In genomic region chr7:101027623-101028443, GRCm38 (mm10) we compare ENCODE assay signal across 14 mouse cellular contexts. TPM values are rescaled to one million over a fixed set of nuclear protein-coding genes. Genes with fewer than 3 reads are reported as not detected.
DNase-seq lines count a peak whose midpoint lies in the region; ATAC-seq and TF ChIP-seq lines count a peak whose summit lies in the region.
"Had no signal": no experiment of that assay in that cellular context is flagged by ENCODE, and none has a peak within 500 bp of the region (broad histone marks: within the 10 kb centered on the region; RNA-seq: fewer than 3 reads in every experiment).

No protein-coding gene starts in this region.

- H3K9me3 ChIP-seq in liver, embryonic 12.5 days (replicated peaks) = no peaks in the 10 kb centered on the region
- no peaks in the 10 kb centered on the region for H3K9me3 ChIP-seq in intestine, postnatal 0 days (ENCODE audit: control insufficient read depth)
- H3K9me3 ChIP-seq: embryonic facial prominence, embryonic 13.5 days; forebrain, embryonic 15.5 days; heart, embryonic 13.5 days; neural tube, embryonic 13.5 days had no signal

- no peaks in the 10 kb centered on the region for H3K36me3 ChIP-seq in liver, embryonic 12.5 days
- H3K36me3 ChIP-seq in intestine, postnatal 0 days (ENCODE audit: control insufficient read depth, insufficient read depth) = no peaks in the 10 kb centered on the region
- H3K36me3 ChIP-seq: embryonic facial prominence, embryonic 13.5 days; forebrain, embryonic 15.5 days; heart, embryonic 13.5 days; neural tube, embryonic 13.5 days had no signal

- no peak; the same call in 1 of the 2 replicates for ATAC-seq in liver, embryonic 12.5 days
- peak; percentile 54 for ATAC-seq in inflammation-experienced regulatory T-cells, adult 6 months
- peak; percentile 83 for ATAC-seq in monocyte, adult 5-6 weeks (replicated peaks; ENCODE audit: insufficient number of reproducible peaks, low FRiP score, low TSS enrichment, poor library complexity, severe bottlenecking)
- no peak for ATAC-seq in intestine, postnatal 0 days
- ATAC-seq: forebrain, embryonic 15.5 days had no signal

- H3K4me1 ChIP-seq in liver, embryonic 12.5 days = peaks cover 32% of the 10 kb centered on the region
- H3K4me1 ChIP-seq in intestine, postnatal 0 days (replicated peaks; ENCODE audit: control insufficient read depth, insufficient read depth, low read length) = no peaks in the 10 kb centered on the region
- H3K4me1 ChIP-seq: forebrain, embryonic 15.5 days; neural tube, embryonic 13.5 days had no signal

- DNase-seq in liver = peak; percentile 46
- peak; percentile 68 for DNase-seq in MEL-GATA-1-ER (ENCODE audit: extremely low read depth, low read depth)
- DNase-seq in left cerebral cortex, adult 8-10 months (ENCODE audit: low spot score in 2 of 2) = no peak
- DNase-seq in retina, embryonic 14.5 days (ENCODE audit: low spot score) = no peak
- DNase-seq: adrenal gland, adult 2 months; cerebellum, adult 18-20 months had no signal

- no peak overlapping the region for H3K4me3 ChIP-seq in liver, embryonic 12.5 days
- H3K4me3 ChIP-seq in intestine, postnatal 0 days (ENCODE audit: low read depth, low read length) = no peak overlapping the region
- H3K4me3 ChIP-seq: embryonic facial prominence, embryonic 13.5 days; forebrain, embryonic 15.5 days; heart, embryonic 13.5 days; neural tube, embryonic 13.5 days had no signal

- WGBS in liver, embryonic 12.5 days (ENCODE audit: insufficient replicate concordance) = 21% methylated on average over 10 of the region's 10 CpGs
- WGBS in intestine, postnatal 0 days = 78% methylated on average over 10 of the region's 10 CpGs

- H3K27me3 ChIP-seq in liver, embryonic 12.5 days (replicated peaks) = peaks cover 8% of the 10 kb centered on the region; the same call in 1 of the 2 replicates
- H3K27me3 ChIP-seq in intestine, postnatal 0 days (replicated peaks; ENCODE audit: control insufficient read depth, insufficient read depth, low read length) = no peaks in the 10 kb centered on the region
- H3K27me3 ChIP-seq: embryonic facial prominence, embryonic 13.5 days; forebrain, embryonic 15.5 days; heart, embryonic 13.5 days; neural tube, embryonic 13.5 days had no signal

- no peak overlapping the region for H3K4me2 ChIP-seq in liver, embryonic 12.5 days
- H3K4me2 ChIP-seq in intestine, postnatal 0 days (replicated peaks; ENCODE audit: low read depth) = no peak overlapping the region
- H3K4me2 ChIP-seq: embryonic facial prominence, embryonic 13.5 days; forebrain, embryonic 15.5 days; heart, embryonic 13.5 days; neural tube, embryonic 13.5 days had no signal

- no peak overlapping the region for H3K9ac ChIP-seq in liver, embryonic 12.5 days
- H3K9ac ChIP-seq in intestine, postnatal 0 days (ENCODE audit: low read depth, low read length) = no peak overlapping the region
- H3K9ac ChIP-seq: embryonic facial prominence, embryonic 13.5 days; forebrain, embryonic 15.5 days; heart, embryonic 13.5 days; neural tube, embryonic 13.5 days had no signal

- H3K27ac ChIP-seq in liver, embryonic 12.5 days = no peak overlapping the region; the same call in 1 of the 2 replicates
- no peak overlapping the region for H3K27ac ChIP-seq in intestine, postnatal 0 days (ENCODE audit: low read depth, low read length)
- H3K27ac ChIP-seq: embryonic facial prominence, embryonic 13.5 days; forebrain, embryonic 15.5 days; heart, embryonic 13.5 days; neural tube, embryonic 13.5 days had no signal

- TF ChIP-seq CTCF in intestine, postnatal 0 days (IDR thresholded peaks at IDR 0.05; ENCODE audit: low read depth) = no peak

RNA-seq across cellular contexts. Expression of gene P2ry2, which starts 15.2 kb away (rescaled TPM):
- 1.2 TPM in 2 replicates for polyA plus RNA-seq in liver, embryonic 12.5 days (2016; fragmentation: Nextera tagmentation; extraction: Ambion mirVana)
- not detected for polyA plus RNA-seq in inflammation-experienced regulatory T-cells, adult 6 months (2017; shearing (Covaris generic))
- total RNA-seq in monocyte, adult 5-6 weeks (2017) = 0.19 to 6.9 TPM (median 0.49 TPM) in 3 replicates
- polyA plus RNA-seq in intestine, postnatal 0 days (2015; fragmentation: Nextera tagmentation; extraction: Ambion mirVana) = 2.0 and 2.6 TPM in 2 replicates
- 1 to 10 TPM; 1.1 to 1.6 (median 1.3) TPM for total RNA-seq in left cerebral cortex, adult 8-10 months (2022)

RNA-seq across cellular contexts. Expression of gene P2ry6, which starts 53.4 kb away (rescaled TPM):
- polyA plus RNA-seq in liver, embryonic 12.5 days (2016; fragmentation: Nextera tagmentation; extraction: Ambion mirVana) = 3.4 and 3.6 TPM in 2 replicates
- polyA plus RNA-seq in inflammation-experienced regulatory T-cells, adult 6 months (2017; shearing (Covaris generic)) = under 1 TPM in 1 of 3 experiments, not detected in 2; 0.60 TPM
- 15.7 to 27.7 TPM (median 22.9 TPM) in 3 replicates for total RNA-seq in monocyte, adult 5-6 weeks (2017)
- polyA plus RNA-seq in intestine, postnatal 0 days (2015; fragmentation: Nextera tagmentation; extraction: Ambion mirVana) = 5.7 and 7.0 TPM in 2 replicates
- total RNA-seq in left cerebral cortex, adult 8-10 months (2022) = 1 to 10 TPM; 2.0 to 7.4 (median 4.9) TPM

Comparison
In these comparisons a context has a peak if more than half of its experiments do, and no peak if none do; other contexts are left out.
1. DNase-seq: peak in liver (single experiment) and MEL-GATA-1-ER (single experiment); none in left cerebral cortex, adult 8-10 months (0 of 2) and retina, embryonic 14.5 days (single experiment).
2. ATAC-seq: peak in inflammation-experienced regulatory T-cells, adult 6 months (single experiment) and monocyte, adult 5-6 weeks (single experiment); none in liver, embryonic 12.5 days (single experiment) and intestine, postnatal 0 days (single experiment).